Mouse (Mus musculus): Measurements from ENCODE around the gene Edc3. TPM values are rescaled to one million over a fixed set of nuclear protein-coding genes. Genes with fewer than 3 reads are reported as not detected.
A peak's percentile ranks its signal among the peaks of the same experiment; 100 is the strongest.
"Not testable (repeated sequence)": the region's sequence is repeated elsewhere in the genome, so short reads cannot be mapped to it uniquely, and the experiment has no call there.

Edc3 gene
- total RNA-seq, 1 experiment from 2014 or later, result 9.8 TPM

- 0 out of 2 replicates have a peak, but pooled peaks have one; percentile 19 for ATAC-seq (replicated peaks; ENCODE audit: low read depth, poor library complexity, severe bottlenecking)
These were observed 11.0 kb upstream of the Edc3 start for GRCm38 (mm10) chr9:57697380-57697779.

- ATAC-seq (replicated peaks; ENCODE audit: low read depth, poor library complexity, severe bottlenecking), result peak; percentile 53
These were observed 9.7 kb upstream of the Edc3 start for GRCm38 (mm10) chr9:57698466-57699150.

GRCm38 (mm10) chr9:57706496-57706895, 1.8 kb upstream of the Edc3 start:
- ATAC-seq (replicated peaks; ENCODE audit: low read depth, poor library complexity, severe bottlenecking), result no peak

GRCm38 (mm10) chr9:57708720-57709274, 457 bp downstream of the Edc3 start:
- ATAC-seq (replicated peaks; ENCODE audit: low read depth, poor library complexity, severe bottlenecking), result peak; percentile 35

- ATAC-seq (replicated peaks; ENCODE audit: low read depth, poor library complexity, severe bottlenecking), result not testable (repeated sequence)
These were observed 1.9 kb downstream of the Edc3 start for GRCm38 (mm10) chr9:57710214-57710613.

GRCm38 (mm10) chr9:57712194-57712593, 3.9 kb downstream of the Edc3 start:
- ATAC-seq (replicated peaks; ENCODE audit: low read depth, poor library complexity, severe bottlenecking), result no peak

GRCm38 (mm10) chr9:57718408-57718807, 10.1 kb downstream of the Edc3 start:
- ATAC-seq (replicated peaks; ENCODE audit: low read depth, poor library complexity, severe bottlenecking), result peak; percentile 46; the same call in 1 of the 2 replicates

GRCm38 (mm10) chr9:57720736-57721135, 12.4 kb downstream of the Edc3 start:
- no peak for ATAC-seq (replicated peaks; ENCODE audit: low read depth, poor library complexity, severe bottlenecking)

GRCm38 (mm10) chr9:57722371-57722770, 14.0 kb downstream of the Edc3 start:
- ATAC-seq (replicated peaks; ENCODE audit: low read depth, poor library complexity, severe bottlenecking), result no peak

GRCm38 (mm10) chr9:57723315-57723715, 15.0 kb downstream of the Edc3 start:
- peak; percentile 89 for ATAC-seq (replicated peaks; ENCODE audit: low read depth, poor library complexity, severe bottlenecking)

- no peak for ATAC-seq (replicated peaks; ENCODE audit: low read depth, poor library complexity, severe bottlenecking)
These were observed 15.5 kb downstream of the Edc3 start for GRCm38 (mm10) chr9:57723796-57724195.

GRCm38 (mm10) chr9:57724701-57725100, 16.4 kb downstream of the Edc3 start:
- ATAC-seq (replicated peaks; ENCODE audit: low read depth, poor library complexity, severe bottlenecking), result no peak

- ATAC-seq (replicated peaks; ENCODE audit: low read depth, poor library complexity, severe bottlenecking), result no peak
These were observed 20.0 kb downstream of the Edc3 start for GRCm38 (mm10) chr9:57728312-57728711.

- ATAC-seq (replicated peaks; ENCODE audit: low read depth, poor library complexity, severe bottlenecking), result no peak
These were observed 25.3 kb downstream of the Edc3 start for GRCm38 (mm10) chr9:57733606-57734005.

GRCm38 (mm10) chr9:57739863-57740262, 31.5 kb downstream of the Edc3 start:
- no peak for ATAC-seq (replicated peaks; ENCODE audit: low read depth, poor library complexity, severe bottlenecking)

GRCm38 (mm10) chr9:57744462-57745091, 36.2 kb downstream of the Edc3 start:
- peak; percentile 81 for ATAC-seq (replicated peaks; ENCODE audit: low read depth, poor library complexity, severe bottlenecking)

- no peak for ATAC-seq (replicated peaks; ENCODE audit: low read depth, poor library complexity, severe bottlenecking)
These were observed 38.7 kb downstream of the Edc3 start for GRCm38 (mm10) chr9:57747067-57747466.

- ATAC-seq (replicated peaks; ENCODE audit: low read depth, poor library complexity, severe bottlenecking), result no peak
These were observed 39.8 kb downstream of the Edc3 start for GRCm38 (mm10) chr9:57748137-57748536.

GRCm38 (mm10) chr9:57748831-57749230, 40.5 kb downstream of the Edc3 start:
- ATAC-seq (replicated peaks; ENCODE audit: low read depth, poor library complexity, severe bottlenecking), result no peak

- no peak for ATAC-seq (replicated peaks; ENCODE audit: low read depth, poor library complexity, severe bottlenecking)
These were observed 42.6 kb downstream of the Edc3 start for GRCm38 (mm10) chr9:57750901-57751300.

GRCm38 (mm10) chr9:57757578-57757977, 49.2 kb downstream of the Edc3 start:
- ATAC-seq (replicated peaks; ENCODE audit: low read depth, poor library complexity, severe bottlenecking), result peak; percentile 46

Measured in common myeloid progenitor, adult 5-6 weeks (primary cell).